Mouse (Mus musculus) hindbrain, embryonic 12.5 days (tissue): ENCODE measurements at regions not wholly inside any gene's neighbourhood (a gene's known extent, or its start where the extent isn't known, plus 50 kb on each side); places are given as distances from the start of the nearest gene placed in this dataset.

Experiments used
- ATAC-seq: fragments of 200-750 bp; cut with Nextera tagmentation; 2 replicates; pipeline ENCODE4 v1.8.0; 2017; ENCODE audit warnings: moderate TSS enrichment; ENCODE audit not compliant: low FRiP score
- H3K27ac ChIP-seq: fragments of 300-500 bp; sonication (generic); 2 replicates; pipeline ENCODE4 v1.5.1; 2016; ENCODE audit warnings: mild to moderate bottlenecking
- H3K27me3 ChIP-seq: fragments of 300-500 bp; sonication (generic); 2 replicates; pipeline ENCODE4 v1.6.1; 2016; ENCODE audit warnings: mild to moderate bottlenecking
- H3K36me3 ChIP-seq: fragments of 300-500 bp; sonication (generic); 2 replicates; pipeline ENCODE4 v1.6.1; 2016; ENCODE audit warnings: mild to moderate bottlenecking
- H3K4me1 ChIP-seq: fragments of 300-500 bp; sonication (generic); 2 replicates; pipeline ENCODE4 v1.6.1; 2016
- H3K4me2 ChIP-seq: fragments of 300-500 bp; sonication (generic); replicated peaks from 2 replicates; pipeline ENCODE4 v1.6.1; 2016; ENCODE audit warnings: mild to moderate bottlenecking
- H3K4me3 ChIP-seq: fragments of 300-500 bp; sonication (generic); 2 replicates; pipeline ENCODE4 v1.5.1; 2016; ENCODE audit warnings: mild to moderate bottlenecking
- H3K9ac ChIP-seq: fragments of 300-500 bp; sonication (generic); 2 replicates; pipeline ENCODE4 v1.6.1; 2016; ENCODE audit warnings: mild to moderate bottlenecking, moderate library complexity
- H3K9me3 ChIP-seq: fragments of 300-500 bp; sonication (generic); replicated peaks from 2 replicates; pipeline ENCODE4 v1.6.1; 2016; ENCODE audit warnings: mild to moderate bottlenecking
- WGBS: fragments of 180-500 bp; shearing (Covaris S2); methylation state at CpG from one replicate; pipeline ENCODE4 v1.1.7; 2016; 5-methylcytosine and 5-hydroxymethylcytosine counted together

DNA sequence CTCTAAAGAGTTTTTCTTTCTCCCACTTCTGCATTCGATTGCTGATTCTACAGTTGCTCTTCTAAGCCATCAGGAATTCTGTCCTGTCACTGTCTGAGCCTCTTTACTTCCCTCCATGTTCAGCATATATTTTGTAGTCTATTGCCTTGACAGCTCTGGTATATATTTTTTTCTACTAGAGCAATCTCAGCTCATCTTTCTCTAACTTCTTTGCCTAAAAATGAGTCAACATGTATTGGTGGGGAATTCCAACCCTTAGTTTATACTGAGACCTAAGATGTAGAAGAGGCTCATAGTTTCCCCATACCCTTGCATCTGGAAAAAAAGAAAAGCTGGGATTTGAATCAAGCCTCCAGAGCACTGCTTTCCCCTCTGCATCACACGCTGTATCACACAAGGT, 114.7 kb downstream of the Kctd12 start:
- Histone ChIP-seq H3K9ac (no peak overlapping the region), H3K4me3 (no peak overlapping the region), H3K4me1 (no peaks in the 10 kb centered on the region), H3K36me3 (no peaks in the 10 kb centered on the region), H3K27me3 (no peaks in the 10 kb centered on the region), H3K4me2 (no peak overlapping the region), H3K9me3 (no peaks in the 10 kb centered on the region), H3K27ac (no peak overlapping the region)
- no peak for ATAC-seq
- 92% methylated on average over 2 of the region's 2 CpGs for WGBS

DNA sequence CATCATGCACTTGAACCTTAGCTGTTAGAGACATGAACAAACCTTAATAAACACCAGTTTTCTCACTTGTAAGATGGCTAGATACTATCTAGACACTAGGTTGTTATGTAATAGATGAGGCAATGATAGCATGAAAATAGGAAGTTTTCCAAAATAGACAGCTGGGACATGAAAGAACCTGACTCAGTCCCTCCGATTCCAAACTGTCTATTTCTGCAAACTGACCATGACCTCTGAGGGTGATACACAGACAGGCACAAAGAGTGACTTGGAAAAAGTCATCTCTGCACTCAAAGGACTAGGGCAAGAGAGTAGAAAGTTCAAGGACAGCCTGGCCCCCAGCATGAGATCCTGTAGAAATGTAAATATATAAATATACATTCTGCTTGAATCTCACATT, 115.9 kb downstream of the Kctd12 start:
- Histone ChIP-seq H3K27ac (no peak overlapping the region), H3K36me3 (no peaks in the 10 kb centered on the region), H3K4me3 (no peak overlapping the region), H3K9me3 (no peaks in the 10 kb centered on the region), H3K4me2 (no peak overlapping the region), H3K4me1 (no peaks in the 10 kb centered on the region), H3K27me3 (no peaks in the 10 kb centered on the region), H3K9ac (no peak overlapping the region)
- no peak for ATAC-seq
- 78% methylated on average over 1 of the region's 1 CpGs for WGBS

GRCm38 (mm10) chr14:102861694-102862093, 120.7 kb downstream of the Kctd12 start:
- Histone ChIP-seq H3K36me3 (no peaks in the 10 kb centered on the region), H3K27me3 (no peaks in the 10 kb centered on the region), H3K27ac (no peak overlapping the region), H3K9ac (no peak overlapping the region), H3K9me3 (no peaks in the 10 kb centered on the region), H3K4me3 (no peak overlapping the region), H3K4me2 (no peak overlapping the region), H3K4me1 (no peaks in the 10 kb centered on the region)
- ATAC-seq: no peak
- 95% methylated on average over 1 of the region's 1 CpGs for WGBS

DNA sequence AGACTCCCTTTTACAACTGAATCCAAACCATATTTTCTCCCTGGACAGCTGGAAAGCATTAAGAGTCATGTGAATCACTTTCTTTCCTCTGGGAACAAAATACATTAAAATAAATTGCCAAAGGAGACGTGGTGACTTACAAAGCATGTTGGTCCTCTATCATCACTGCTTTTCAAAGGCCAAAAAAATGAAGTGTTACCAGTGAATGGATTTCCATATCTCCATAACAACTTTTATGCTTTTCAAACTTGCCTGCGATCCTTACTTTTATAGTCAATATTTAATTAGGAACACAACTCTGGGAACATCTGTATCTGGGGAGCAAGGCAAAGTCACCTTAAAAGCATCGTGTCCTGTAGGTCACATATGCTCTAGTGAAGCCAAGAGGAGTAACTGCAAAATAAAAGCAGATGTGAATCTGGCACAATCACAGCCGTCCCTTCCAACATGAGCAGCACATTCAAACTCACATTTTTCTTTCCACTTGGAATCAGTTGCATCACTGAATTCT, 123.0 kb downstream of the Kctd12 start:
- ATAC-seq: no peak
- no peak overlapping the region for H3K4me3 ChIP-seq
- no peak overlapping the region for H3K9ac ChIP-seq
- H3K4me2 ChIP-seq: no peak overlapping the region
- H3K4me1 ChIP-seq: no peaks in the 10 kb centered on the region
- H3K27ac ChIP-seq: no peak overlapping the region
- no peaks in the 10 kb centered on the region for H3K9me3 ChIP-seq
- no peaks in the 10 kb centered on the region for H3K36me3 ChIP-seq
- H3K27me3 ChIP-seq: no peaks in the 10 kb centered on the region
- 62% methylated on average over 4 of the region's 4 CpGs for WGBS

- WGBS: 79% methylated on average over 7 of the region's 7 CpGs
- no peak overlapping the region for H3K27ac ChIP-seq
- no peak overlapping the region for H3K4me2 ChIP-seq
- no peaks in the 10 kb centered on the region for H3K27me3 ChIP-seq
- H3K9ac ChIP-seq: no peak overlapping the region
- no peak overlapping the region for H3K4me3 ChIP-seq
- H3K9me3 ChIP-seq: no peaks in the 10 kb centered on the region
- no peak for ATAC-seq
- no peaks in the 10 kb centered on the region for H3K36me3 ChIP-seq
- no peaks in the 10 kb centered on the region for H3K4me1 ChIP-seq
These were observed 127.1 kb downstream of the Kctd12 start for GRCm38 (mm10) chr14:102855264-102855840.

- H3K27ac ChIP-seq: no peak overlapping the region
- no peaks in the 10 kb centered on the region for H3K36me3 ChIP-seq
- no peak overlapping the region for H3K4me3 ChIP-seq
- WGBS: 81% methylated on average over 3 of the region's 3 CpGs
- no peaks in the 10 kb centered on the region for H3K4me1 ChIP-seq
- H3K4me2 ChIP-seq: no peak overlapping the region
- no peaks in the 10 kb centered on the region for H3K9me3 ChIP-seq
- H3K27me3 ChIP-seq: no peaks in the 10 kb centered on the region
- no peak for ATAC-seq
- H3K9ac ChIP-seq: no peak overlapping the region
These were observed 138.7 kb downstream of the Kctd12 start for GRCm38 (mm10) chr14:102843700-102844099.

GRCm38 (mm10) chr14:102837602-102838001, 144.8 kb downstream of the Kctd12 start:
- ATAC-seq: no peak
- no peak overlapping the region for H3K4me2 ChIP-seq
- H3K27ac ChIP-seq: no peak overlapping the region
- no peak overlapping the region for H3K9ac ChIP-seq
- no peaks in the 10 kb centered on the region for H3K27me3 ChIP-seq
- no peak overlapping the region for H3K4me3 ChIP-seq
- H3K4me1 ChIP-seq: no peaks in the 10 kb centered on the region
- H3K9me3 ChIP-seq: no peaks in the 10 kb centered on the region
- H3K36me3 ChIP-seq: no peaks in the 10 kb centered on the region
- 70% methylated on average over 1 of the region's 1 CpGs for WGBS

GRCm38 (mm10) chr14:102835118-102835769, 147.2 kb downstream of the Kctd12 start:
- Histone ChIP-seq H3K4me3 (no peak overlapping the region), H3K9ac (no peak overlapping the region), H3K27me3 (no peaks in the 10 kb centered on the region), H3K4me1 (no peaks in the 10 kb centered on the region), H3K9me3 (no peaks in the 10 kb centered on the region), H3K36me3 (no peaks in the 10 kb centered on the region), H3K4me2 (no peak overlapping the region), H3K27ac (no peak overlapping the region)
- ATAC-seq: no peak
- 83% methylated on average over 11 of the region's 11 CpGs for WGBS

- 79% methylated on average over 3 of the region's 3 CpGs for WGBS
These were observed 154.0 kb downstream of the Kctd12 start for GRCm38 (mm10) chr14:102828442-102828841.

DNA sequence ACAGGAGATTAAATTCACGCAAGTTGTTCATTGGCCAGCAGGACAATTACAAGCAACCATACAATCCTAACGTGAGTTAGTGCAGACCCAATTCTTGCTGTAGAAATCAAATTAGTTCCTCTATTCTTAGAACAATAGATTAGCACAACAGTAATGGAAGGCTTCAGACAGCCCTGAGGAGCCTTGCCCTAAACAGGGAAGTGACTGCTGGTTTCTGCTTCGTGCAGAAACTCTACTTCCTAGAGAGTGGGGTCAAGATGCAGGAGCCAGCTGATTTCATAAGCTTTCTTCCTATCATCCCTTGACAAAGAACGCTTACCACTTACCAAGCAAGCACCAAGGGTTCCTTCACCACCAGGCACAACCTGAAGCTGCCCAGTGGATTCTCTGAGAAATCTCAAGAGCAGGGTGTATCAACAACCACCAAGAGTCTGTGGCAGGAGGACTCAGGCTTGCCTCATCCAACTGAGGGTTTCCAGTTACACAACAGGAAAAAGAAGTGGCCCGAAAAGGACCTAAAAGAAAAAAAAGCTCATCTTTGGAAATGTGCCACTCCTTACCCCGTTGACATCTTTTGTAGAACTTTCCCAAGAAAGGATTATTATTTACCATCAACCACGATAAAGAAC, 154.6 kb downstream of the Kctd12 start:
- Histone ChIP-seq H3K4me2 (no peak overlapping the region), H3K9me3 (no peaks in the 10 kb centered on the region), H3K36me3 (no peaks in the 10 kb centered on the region), H3K27ac (no peak overlapping the region), H3K4me1 (no peaks in the 10 kb centered on the region), H3K4me3 (no peak overlapping the region), H3K9ac (no peak overlapping the region), H3K27me3 (no peaks in the 10 kb centered on the region)
- ATAC-seq: no peak
- 75% methylated on average over 7 of the region's 7 CpGs for WGBS

More at GRCm38 (mm10) chr14:102828442-102828841, 154.0 kb downstream of the Kctd12 start:
- Histone ChIP-seq H3K27me3 (no peaks in the 10 kb centered on the region), H3K4me2 (no peak overlapping the region), H3K4me3 (no peak overlapping the region), H3K9ac (no peak overlapping the region), H3K4me1 (no peaks in the 10 kb centered on the region), H3K36me3 (no peaks in the 10 kb centered on the region), H3K27ac (no peak overlapping the region), H3K9me3 (no peaks in the 10 kb centered on the region)
- no peak for ATAC-seq

DNA sequence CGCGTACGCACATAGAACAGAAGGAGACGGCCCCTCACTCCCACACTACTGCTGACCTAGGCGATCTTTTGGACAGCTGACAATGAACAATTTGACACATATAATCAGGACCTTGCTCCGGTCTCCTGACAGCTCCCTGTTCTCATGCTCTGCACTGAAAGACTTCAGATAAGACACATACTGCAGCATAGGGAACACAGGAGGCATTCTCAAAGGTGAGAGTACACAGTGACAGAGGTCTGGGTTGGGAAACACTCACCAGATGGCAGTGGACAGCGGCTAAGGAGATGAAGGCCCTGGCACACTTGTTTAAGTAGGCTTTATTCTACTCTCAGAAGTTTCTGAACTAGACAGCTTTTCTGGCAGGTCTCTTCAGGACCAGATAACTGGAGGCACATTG, 156.9 kb downstream of the Kctd12 start:
- 86% methylated on average over 7 of the region's 7 CpGs for whole genome bisulfite sequencing
- Histone ChIP-seq H3K27ac (no peak overlapping the region), H3K4me2 (no peak overlapping the region), H3K9me3 (no peaks in the 10 kb centered on the region), H3K4me1 (no peaks in the 10 kb centered on the region), H3K27me3 (no peaks in the 10 kb centered on the region), H3K4me3 (no peak overlapping the region), H3K36me3 (no peaks in the 10 kb centered on the region), H3K9ac (no peak overlapping the region)
- ATAC-seq: no peak

DNA sequence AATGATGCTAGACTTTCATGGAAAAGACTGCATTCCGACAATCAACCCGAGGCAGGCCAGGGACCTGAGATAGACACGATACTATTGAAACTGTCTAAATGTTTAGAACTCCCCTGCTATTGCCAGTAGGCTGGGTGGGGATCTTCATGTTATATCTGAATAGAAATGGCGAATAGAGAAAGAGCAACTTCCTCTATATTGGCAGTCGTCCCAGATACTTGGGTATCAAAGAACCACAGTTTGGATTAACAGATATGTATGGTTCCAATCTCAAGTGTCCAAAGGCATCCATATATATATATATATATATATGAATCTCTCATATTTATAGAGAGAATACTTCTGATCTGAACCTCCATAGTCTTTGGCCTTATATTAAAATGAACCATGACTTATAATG, 161.8 kb downstream of the Kctd12 start:
- no peak for ATAC-seq
- H3K4me2 ChIP-seq: no peak overlapping the region
- no peak overlapping the region for H3K4me3 ChIP-seq
- H3K27ac ChIP-seq: no peak overlapping the region
- H3K36me3 ChIP-seq: no peaks in the 10 kb centered on the region
- H3K4me1 ChIP-seq: no peaks in the 10 kb centered on the region
- no peaks in the 10 kb centered on the region for H3K9me3 ChIP-seq
- H3K9ac ChIP-seq: no peak overlapping the region
- no peaks in the 10 kb centered on the region for H3K27me3 ChIP-seq
- WGBS: 92% methylated on average over 5 of the region's 5 CpGs

- no peak overlapping the region for H3K4me3 ChIP-seq
- no peaks in the 10 kb centered on the region for H3K36me3 ChIP-seq
- WGBS: 52% methylated on average over 5 of the region's 5 CpGs
- no peaks in the 10 kb centered on the region for H3K4me1 ChIP-seq
- no peak overlapping the region for H3K9ac ChIP-seq
- H3K27ac ChIP-seq: 0 out of 2 replicates have a peak overlapping the region, but pooled peaks have one; percentile 44
- no peaks in the 10 kb centered on the region for H3K9me3 ChIP-seq
- H3K27me3 ChIP-seq: no peaks in the 10 kb centered on the region
- no peak for ATAC-seq
- H3K4me2 ChIP-seq: no peak overlapping the region
These were observed 170.8 kb downstream of the Kctd12 start for GRCm38 (mm10) chr14:102811678-102812081.
